Mouse (Mus musculus) lung, embryonic 16.5 days (tissue): Measurements from ENCODE around the gene Gsx2. TPM values are rescaled to one million over a fixed set of nuclear protein-coding genes. Genes with fewer than 3 reads are reported as not detected.

Source experiments
- ATAC-seq: fragments of 200-750 bp; cut with Nextera tagmentation; 2 replicates; pipeline ENCODE4 v1.8.0; 2017; ENCODE audit warnings: low read depth, mild to moderate bottlenecking, moderate library complexity
- H3K27ac ChIP-seq: fragments of 300-500 bp; sonication (generic); 2 replicates; pipeline ENCODE4 v1.5.1; 2014; ENCODE audit warnings: mild to moderate bottlenecking, control low read depth, low read length
- H3K27me3 ChIP-seq: fragments of 300-500 bp; sonication (generic); 2 replicates; pipeline ENCODE4 v1.6.1; 2014; ENCODE audit warnings: low read depth, low read length, mixed read lengths; ENCODE audit not compliant: control insufficient read depth, insufficient read depth
- H3K36me3 ChIP-seq: fragments of 300-500 bp; sonication (generic); 2 replicates; pipeline ENCODE4 v1.6.1; 2014; ENCODE audit warnings: low read length; ENCODE audit not compliant: control insufficient read depth, insufficient read depth
- H3K4me1 ChIP-seq: fragments of 300-500 bp; sonication (generic); replicated peaks from 2 replicates; pipeline ENCODE4 v1.6.1; 2014; ENCODE audit warnings: low read length, mixed read lengths; ENCODE audit not compliant: control insufficient read depth, insufficient read depth
- H3K4me2 ChIP-seq: fragments of 300-500 bp; sonication (generic); 2 replicates; pipeline ENCODE4 v1.6.1; 2014; ENCODE audit warnings: low read depth, low read length, control low read depth
- H3K4me3 ChIP-seq: fragments of 300-500 bp; sonication (generic); 2 replicates; pipeline ENCODE4 v1.5.1; 2014; ENCODE audit warnings: mild to moderate bottlenecking, low read length, control low read depth
- H3K9ac ChIP-seq: fragments of 300-500 bp; sonication (generic); 2 replicates; pipeline ENCODE4 v1.6.1; 2014; ENCODE audit warnings: low read length, control low read depth
- H3K9me3 ChIP-seq: fragments of 300-500 bp; sonication (generic); 2 replicates; pipeline ENCODE4 v1.6.1; 2016; ENCODE audit warnings: low read length; ENCODE audit not compliant: control insufficient read depth
- WGBS: fragments of 180-500 bp; shearing (Covaris S2); extraction: QIAGEN DNeasy Blood & Tissue Kit; methylation state at CpG from one replicate; pipeline ENCODE4 v1.1.7; 2014; 5-methylcytosine and 5-hydroxymethylcytosine counted together
- polyA plus RNA-seq: library from polyadenylated mRNA; unstranded; fragments of >200 nt; fragmentation: Nextera tagmentation; extraction: Ambion mirVana; gene quantifications from 2 replicates; pipeline ENCODE4 v1.2.1, GENCODE M21; 2015

Gsx2 gene
- polyA plus RNA-seq, 1 experiment from 2014 or later: not detected

DNA sequence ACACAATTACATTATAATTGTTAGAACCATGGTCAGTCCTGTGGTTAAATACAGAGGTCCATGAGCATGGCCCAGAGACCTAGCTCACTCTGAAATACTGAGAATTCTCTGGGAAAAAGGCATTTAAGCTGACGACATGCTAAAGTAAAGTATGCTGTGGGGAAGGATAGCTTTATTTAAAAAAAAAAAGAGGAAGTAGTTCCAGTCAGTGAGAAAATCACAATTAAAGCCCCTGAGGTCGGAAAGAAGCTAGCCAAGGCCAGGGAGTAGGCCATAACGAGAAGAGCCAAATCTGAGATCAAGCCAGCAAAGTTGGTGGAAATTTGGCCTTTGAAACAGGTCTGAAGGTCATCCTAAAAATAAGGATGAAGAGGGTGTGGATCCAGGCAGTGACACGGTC, 24.3 kb upstream of the Gsx2 start:
- ATAC-seq: no peak
- no peaks in the 10 kb centered on the region for H3K9me3 ChIP-seq
- WGBS: 68% methylated on average over 4 of the region's 4 CpGs

GRCm38 (mm10) chr5:75063177-75063576, 12.2 kb upstream of the Gsx2 start:
- Histone ChIP-seq H3K9ac (no peak overlapping the region), H3K27ac (no peak overlapping the region), H3K9me3 (0 out of 2 replicates have a peak, but pooled peaks cover 2% of the 10 kb centered on the region), H3K4me3 (no peak overlapping the region), H3K27me3 (peaks cover 16% of the 10 kb centered on the region), H3K4me1 (0 out of 2 replicates have a peak, but pooled peaks cover 4% of the 10 kb centered on the region), H3K4me2 (no peak overlapping the region), H3K36me3 (no peaks in the 10 kb centered on the region)
- ATAC-seq: no peak
- WGBS: 43% methylated on average over 4 of the region's 4 CpGs

More for the DNA sequence above, 24.3 kb upstream of the Gsx2 start:
- no peak overlapping the region for H3K4me3 ChIP-seq
- no peaks in the 10 kb centered on the region for H3K27me3 ChIP-seq
- H3K36me3 ChIP-seq: no peaks in the 10 kb centered on the region
- H3K9ac ChIP-seq: no peak overlapping the region
- no peak overlapping the region for H3K27ac ChIP-seq
- no peaks in the 10 kb centered on the region for H3K4me1 ChIP-seq
- no peak overlapping the region for H3K4me2 ChIP-seq

- H3K27ac ChIP-seq: no peak overlapping the region
- peak overlapping the region; percentile 12 for H3K9ac ChIP-seq
- 0 out of 2 replicates have a peak, but pooled peaks cover 2% of the 10 kb centered on the region for H3K9me3 ChIP-seq
- 10% methylated on average over 5 of the region's 10 CpGs for WGBS
- no peaks in the 10 kb centered on the region for H3K36me3 ChIP-seq
- H3K4me1 ChIP-seq: 0 out of 2 replicates have a peak, but pooled peaks cover 4% of the 10 kb centered on the region
- H3K27me3 ChIP-seq: peaks cover 49% of the 10 kb centered on the region
- H3K4me3 ChIP-seq: peak overlapping the region; percentile 43
- peak overlapping the region; percentile 69 for H3K4me2 ChIP-seq
- peak; percentile 60; the same call in 1 of the 2 replicates for ATAC-seq
Observed at GRCm38 (mm10) chr5:75066715-75067114, 8.7 kb upstream of the Gsx2 start.

- 0 out of 2 replicates have a peak, but pooled peaks cover 2% of the 10 kb centered on the region for H3K9me3 ChIP-seq
- H3K27ac ChIP-seq: no peak overlapping the region
- H3K27me3 ChIP-seq: peaks cover 54% of the 10 kb centered on the region
- 0 out of 2 replicates have a peak, but pooled peaks cover 4% of the 10 kb centered on the region for H3K4me1 ChIP-seq
- peak overlapping the region; percentile 69 for H3K4me2 ChIP-seq
- WGBS: 1% methylated on average over 30 of the region's 30 CpGs
- ATAC-seq: peak; percentile 65
- H3K36me3 ChIP-seq: no peaks in the 10 kb centered on the region
- H3K4me3 ChIP-seq: peak overlapping the region; percentile 43
- peak overlapping the region; percentile 12 for H3K9ac ChIP-seq
Observed at GRCm38 (mm10) chr5:75067125-75067756, 8.2 kb upstream of the Gsx2 start.

DNA sequence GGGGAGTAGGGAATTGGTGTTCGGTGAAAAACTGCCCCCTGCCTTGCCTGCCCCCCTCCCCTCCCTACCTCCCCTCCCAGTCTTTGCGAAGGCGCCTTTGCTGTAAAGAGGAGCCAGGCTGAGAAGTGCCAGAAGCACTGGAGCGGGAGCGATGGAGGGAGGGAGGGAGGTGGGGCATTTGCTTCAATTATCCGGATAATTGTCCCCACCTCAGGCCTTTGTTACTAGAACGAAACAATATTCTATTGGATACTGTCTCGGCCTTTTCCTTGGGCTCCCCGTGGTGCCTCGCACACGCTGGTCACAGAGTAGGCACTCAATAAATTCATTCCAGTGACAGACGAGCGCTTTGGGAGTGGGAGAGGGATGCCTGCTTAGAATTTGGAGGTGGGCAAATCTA, 5.3 kb upstream of the Gsx2 start:
- H3K36me3 ChIP-seq: no peaks in the 10 kb centered on the region
- 6% methylated on average over 11 of the region's 13 CpGs for WGBS
- 0 out of 2 replicates have a peak, but pooled peaks cover 2% of the 10 kb centered on the region for H3K9me3 ChIP-seq
- ATAC-seq: no peak
- no peak overlapping the region for H3K4me2 ChIP-seq
- 0 out of 2 replicates have a peak, but pooled peaks cover 4% of the 10 kb centered on the region for H3K4me1 ChIP-seq
- H3K4me3 ChIP-seq: no peak overlapping the region
- H3K9ac ChIP-seq: no peak overlapping the region
- no peak overlapping the region for H3K27ac ChIP-seq
- H3K27me3 ChIP-seq: peaks cover 83% of the 10 kb centered on the region

DNA sequence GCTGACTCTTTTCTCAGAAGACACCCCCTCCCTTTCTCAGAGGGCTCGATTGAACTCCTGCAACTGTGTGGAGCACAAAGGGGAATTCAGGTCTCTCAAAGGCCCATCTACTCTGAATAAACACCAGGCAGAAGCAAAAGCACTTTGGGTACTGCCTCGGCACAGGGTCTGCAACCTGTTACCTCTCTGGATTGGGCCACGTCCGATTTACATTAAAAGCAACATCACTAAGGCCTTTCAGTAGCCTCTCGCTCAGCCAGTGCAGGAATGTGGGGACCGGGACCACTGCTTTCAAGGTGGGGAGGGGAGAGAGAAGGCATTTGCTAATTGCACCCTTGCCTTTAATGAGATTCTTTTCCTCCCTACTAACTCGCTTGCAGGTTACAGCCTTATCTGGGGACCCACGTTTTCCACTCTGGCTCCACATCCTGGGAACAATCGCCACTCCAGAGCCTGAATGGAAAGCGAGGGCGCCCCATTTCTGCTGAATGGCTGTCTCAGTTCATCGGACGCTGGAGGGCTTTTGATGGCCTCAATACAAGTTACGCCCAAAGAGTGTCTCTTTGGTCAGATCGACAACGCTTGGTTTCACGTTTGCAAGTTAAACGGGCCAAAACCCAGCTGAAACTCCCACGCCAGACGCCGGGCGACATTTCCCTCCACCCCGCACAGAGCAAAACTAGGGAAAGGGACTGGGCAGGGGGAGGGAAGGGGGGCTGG, 4.6 kb upstream of the Gsx2 start:
- Histone ChIP-seq H3K9me3 (no peaks in the 10 kb centered on the region), H3K4me2 (no peak overlapping the region), H3K27me3 (peaks cover 89% of the 10 kb centered on the region), H3K27ac (no peak overlapping the region), H3K9ac (no peak overlapping the region), H3K36me3 (no peaks in the 10 kb centered on the region), H3K4me1 (peaks cover 6% of the 10 kb centered on the region), H3K4me3 (no peak overlapping the region)
- no peak for ATAC-seq
- WGBS: 3% methylated on average over 23 of the region's 23 CpGs

GRCm38 (mm10) chr5:75071951-75072350, 3.5 kb upstream of the Gsx2 start:
- no peaks in the 10 kb centered on the region for H3K36me3 ChIP-seq
- H3K4me1 ChIP-seq: peaks cover 4% of the 10 kb centered on the region
- no peak overlapping the region for H3K4me3 ChIP-seq
- no peak overlapping the region for H3K9ac ChIP-seq
- no peaks in the 10 kb centered on the region for H3K9me3 ChIP-seq
- peaks cover 96% of the 10 kb centered on the region for H3K27me3 ChIP-seq
- no peak for ATAC-seq
- H3K4me2 ChIP-seq: no peak overlapping the region
- 3% methylated on average over 10 of the region's 10 CpGs for WGBS
- no peak overlapping the region for H3K27ac ChIP-seq

DNA sequence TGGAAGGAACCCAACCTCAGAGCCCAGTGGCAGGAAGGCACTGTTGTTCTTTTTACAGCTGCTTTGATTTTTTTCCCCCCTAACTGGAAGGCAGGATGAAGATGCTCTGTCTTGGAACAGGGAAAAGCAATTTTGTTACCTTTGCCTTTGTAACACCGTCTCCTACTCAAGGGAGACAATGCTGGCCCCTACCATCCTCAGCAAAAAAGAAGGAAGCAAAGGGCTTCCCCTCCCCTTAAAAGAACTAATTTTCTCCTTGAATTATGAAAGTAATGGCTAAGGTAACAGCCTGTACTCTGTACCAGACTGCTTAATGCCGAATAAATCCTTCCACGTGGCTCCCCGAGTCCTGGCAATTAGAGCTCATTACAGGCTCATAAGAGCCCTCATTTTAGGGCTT, 2.9 kb upstream of the Gsx2 start:
- Histone ChIP-seq H3K36me3 (no peaks in the 10 kb centered on the region), H3K27ac (no peak overlapping the region), H3K4me2 (no peak overlapping the region), H3K9ac (no peak overlapping the region), H3K9me3 (no peaks in the 10 kb centered on the region), H3K4me1 (peaks cover 4% of the 10 kb centered on the region), H3K27me3 (peaks cover 96% of the 10 kb centered on the region), H3K4me3 (no peak overlapping the region)
- ATAC-seq: no peak
- 5% methylated on average over 4 of the region's 4 CpGs for WGBS

DNA sequence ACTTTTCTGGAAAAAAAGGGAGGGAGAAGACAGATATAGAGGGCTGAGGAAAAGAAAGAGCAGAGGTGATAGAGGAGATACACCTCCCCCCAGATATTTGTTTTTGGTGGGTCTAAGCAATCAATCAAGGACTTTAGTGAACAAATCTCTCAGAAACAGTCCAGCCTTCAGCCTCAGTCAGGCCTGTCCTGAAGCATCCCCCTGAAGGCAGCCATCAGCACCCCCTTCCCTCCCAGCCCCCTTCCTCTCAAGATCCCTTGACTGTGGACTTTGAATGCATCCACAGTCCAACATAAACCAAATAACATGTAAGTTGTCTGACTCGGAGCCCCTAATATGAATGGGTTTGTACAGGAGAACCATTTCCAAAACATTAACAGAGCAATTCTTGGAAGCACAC, 2.2 kb upstream of the Gsx2 start:
- H3K4me1 ChIP-seq: peaks cover 4% of the 10 kb centered on the region
- H3K9me3 ChIP-seq: no peaks in the 10 kb centered on the region
- ATAC-seq: no peak
- no peak overlapping the region for H3K27ac ChIP-seq
- WGBS: 9% methylated on average over 1 of the region's 1 CpGs
- H3K4me3 ChIP-seq: no peak overlapping the region
- H3K9ac ChIP-seq: no peak overlapping the region
- peaks cover 95% of the 10 kb centered on the region for H3K27me3 ChIP-seq
- H3K36me3 ChIP-seq: no peaks in the 10 kb centered on the region
- no peak overlapping the region for H3K4me2 ChIP-seq
